Comparison of ENCODE assay signal across 13 mouse cellular contexts in genomic region chr12:72360926-72361615, GRCm38 (mm10).
"Had no signal": no experiment of that assay in that cellular context is flagged by ENCODE, and none has a peak within 500 bp of the region (broad histone marks: within the 10 kb centered on the region; RNA-seq: fewer than 3 reads in every experiment).

No protein-coding gene starts in this region.

- H3K4me2 ChIP-seq: limb, embryonic 13.5 days; liver, embryonic 15.5 days; lung, embryonic 14.5 days; midbrain, embryonic 11.5 days; neural tube, embryonic 15.5 days; stomach, embryonic 15.5 days had no signal

- H3K27ac ChIP-seq: kidney, postnatal 0 days; limb, embryonic 13.5 days; liver, embryonic 15.5 days; neural tube, embryonic 15.5 days; stomach, embryonic 15.5 days had no signal

- H3K27me3 ChIP-seq: limb, embryonic 13.5 days; liver, embryonic 15.5 days; megakaryocyte, embryonic 14.5 days; neural tube, embryonic 15.5 days; stomach, embryonic 15.5 days had no signal

- DNase-seq: left cerebral cortex, postnatal 4 days; lung, embryonic 14.5 days; lung, postnatal 10 days; right cerebral cortex, adult 18-20 months; right cerebral cortex, postnatal 25 days had no signal

- H3K4me1 ChIP-seq: limb, embryonic 13.5 days; liver, embryonic 15.5 days; stomach, embryonic 15.5 days had no signal

- H3K9me3 ChIP-seq: limb, embryonic 13.5 days; liver, embryonic 15.5 days; megakaryocyte, embryonic 14.5 days; neural tube, embryonic 15.5 days; stomach, embryonic 15.5 days had no signal

- H3K4me3 ChIP-seq: limb, embryonic 13.5 days; liver, embryonic 15.5 days; neural tube, embryonic 15.5 days; stomach, embryonic 15.5 days had no signal

- H3K9ac ChIP-seq: limb, embryonic 13.5 days; liver, embryonic 15.5 days; lung, embryonic 14.5 days; neural tube, embryonic 15.5 days; stomach, embryonic 15.5 days had no signal

- ATAC-seq: midbrain, embryonic 16.5 days had no signal

- H3K36me3 ChIP-seq: limb, embryonic 13.5 days; liver, embryonic 15.5 days; neural tube, embryonic 15.5 days; stomach, embryonic 15.5 days had no signal
